Mouse (Mus musculus) gastrocnemius, postnatal 25 days (tissue): Measurements from ENCODE around the gene Srm. TPM values are rescaled to one million over a fixed set of nuclear protein-coding genes. Genes with fewer than 3 reads are reported as not detected.

Experiments
- DNase-seq: peaks from one replicate; pipeline ENCODE4 v3.0.0; 2022
- total RNA-seq, 2 experiments: library from RNA; stranded (reverse); gene quantifications; 1 replicate in 1 of 2; 2 replicates in 1 of 2; pipeline ENCODE4 v1.2.3; 2021

Gene Srm
- total RNA-seq, 2 experiments from 2014 or later = 12.4 to 14.7 TPM

- no peak for DNase-seq
These were observed 44.0 kb downstream of the Srm start for GRCm38 (mm10) chr4:148635309-148635708.

GRCm38 (mm10) chr4:148638302-148638701 lies 47.0 kb downstream of the Srm start:
- no peak for DNase-seq

DNA sequence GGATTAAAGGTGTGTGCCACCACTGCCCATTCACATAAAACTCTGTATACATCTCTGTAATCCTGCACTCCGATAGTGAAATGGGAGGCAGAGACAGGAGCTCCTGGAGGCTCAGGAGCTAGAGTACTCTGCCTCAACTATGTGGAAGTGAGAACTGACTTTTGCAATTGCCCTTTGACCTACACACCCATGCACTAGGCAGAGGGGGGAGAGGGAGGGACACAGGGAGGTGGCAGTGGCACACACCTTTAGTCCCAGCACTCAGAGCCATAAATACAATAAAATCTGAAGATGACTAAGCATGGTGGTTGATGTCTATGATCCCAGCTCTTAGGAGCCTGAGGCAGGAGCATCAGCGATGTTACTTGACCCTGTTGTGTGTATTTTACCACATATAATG lies 48.2 kb downstream of the Srm start:
- no peak for DNase-seq

- no peak for DNase-seq
These were observed 49.8 kb downstream of the Srm start for GRCm38 (mm10) chr4:148641121-148641520.

DNA sequence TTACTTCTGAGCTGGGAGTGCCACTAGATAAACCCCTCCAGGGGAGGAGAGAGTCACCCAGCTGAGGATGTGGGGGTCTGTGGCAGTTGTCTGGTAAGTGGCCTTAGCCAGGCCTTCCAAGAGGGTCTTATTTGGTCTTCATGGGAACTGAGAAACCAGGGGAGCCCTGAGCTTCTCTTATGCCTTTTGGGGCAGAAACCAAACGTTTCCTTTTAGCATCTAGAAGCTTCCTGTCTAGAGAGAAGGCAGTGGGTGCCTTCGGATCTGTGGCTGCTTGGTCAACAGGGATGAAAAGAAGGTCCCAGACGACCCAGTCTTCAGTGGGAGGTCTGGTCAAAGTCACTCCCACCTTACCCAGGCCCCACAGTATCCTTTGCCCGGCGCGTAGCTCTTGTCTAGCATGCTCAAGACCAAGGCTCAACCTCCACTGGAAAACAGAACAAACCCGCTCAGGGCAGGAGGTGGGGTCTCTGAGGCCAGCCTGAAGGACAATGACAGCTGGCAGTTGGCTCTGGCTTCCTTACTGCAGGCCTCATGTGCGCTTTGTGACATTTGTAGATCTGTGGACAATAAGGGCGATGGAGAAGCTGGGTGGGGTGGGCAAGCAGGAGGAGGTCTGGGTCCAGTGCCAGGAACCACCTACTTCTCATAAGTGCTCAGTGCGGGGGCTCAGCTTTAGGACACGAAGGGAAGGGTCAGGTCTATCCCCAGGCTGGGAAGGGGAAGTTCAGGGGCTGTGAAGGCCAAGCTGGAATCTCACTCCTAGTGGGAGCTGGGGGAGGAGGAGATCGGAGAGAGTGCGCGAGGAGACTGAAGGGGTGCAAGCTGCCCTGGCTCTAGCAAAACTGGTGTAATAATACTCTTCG lies 52.2 kb downstream of the Srm start, which contains the start of gene Gm572:
TSS of gene Gm572 (plus strand) at position 27 of the 866 bp plus-strand sequence.
- DNase-seq = no peak

DNA sequence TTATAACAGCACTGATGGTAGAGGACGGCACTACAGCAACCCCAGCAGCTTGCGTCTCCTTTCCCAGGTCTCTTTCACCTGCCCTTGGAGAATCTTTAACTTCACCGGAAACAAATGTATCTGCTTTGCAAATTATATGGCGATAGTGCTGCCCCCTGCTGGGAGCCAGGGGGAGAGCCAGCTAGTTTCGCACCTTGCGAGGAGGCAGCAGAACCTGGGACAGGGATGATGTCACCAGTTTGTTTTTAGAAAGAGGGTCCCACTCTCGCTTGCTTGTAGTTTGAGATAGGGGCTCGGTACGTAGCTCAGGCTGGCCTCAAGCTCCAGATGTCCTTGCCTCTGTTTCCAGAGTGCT lies 52.8 kb downstream of the Srm start:
- DNase-seq = no peak

Other genes with a start within 250 kb of the Srm start
- 10 to 100 TPM; 11.1 to 14.9 TPM for gene Ubiad1, start 146.7 kb upstream of the Srm start, total RNA-seq
- gene Mtor, start 142.9 kb upstream of the Srm start, total RNA-seq = 10 to 100 TPM; 30.6 to 30.9 TPM
- 10 to 100 TPM in 1 of 2 experiments, 1 to 10 TPM in 1; 9.4 to 22.7 TPM for gene Angptl7, start 91.0 kb upstream of the Srm start, total RNA-seq
- gene Exosc10, start 33.1 kb upstream of the Srm start, total RNA-seq = 10 to 100 TPM; 17.1 to 18.5 TPM
- gene Masp2, start 11.1 kb downstream of the Srm start, total RNA-seq = under 1 TPM; 0.51 to 0.61 TPM
- gene Tardbp, start 35.5 kb downstream of the Srm start, total RNA-seq = 100 to 1,000 TPM; 105 to 113 TPM
- 1 to 10 TPM; 5.2 to 5.3 TPM for gene Gm572, start 51.8 kb downstream of the Srm start, total RNA-seq
- 10 to 100 TPM; 27.8 to 30.2 TPM for gene Casz1, start 212.9 kb downstream of the Srm start, total RNA-seq